Mouse (Mus musculus) spleen, postnatal 0 days (tissue): Measurements from ENCODE around the gene 2200002J24Rik. TPM values are rescaled to one million over a fixed set of nuclear protein-coding genes. Genes with fewer than 3 reads are reported as not detected.

Experiments used
- polyA plus RNA-seq: library from polyadenylated mRNA; unstranded; fragments of >200 nt; fragmentation: Nextera tagmentation; extraction: Ambion mirVana; gene quantifications from 2 replicates; pipeline ENCODE4 v1.2.1, GENCODE M21; 2015

The 2200002J24Rik gene
- polyA plus RNA-seq, result 0.49 and 1.6 TPM in 2 replicates

DNA sequence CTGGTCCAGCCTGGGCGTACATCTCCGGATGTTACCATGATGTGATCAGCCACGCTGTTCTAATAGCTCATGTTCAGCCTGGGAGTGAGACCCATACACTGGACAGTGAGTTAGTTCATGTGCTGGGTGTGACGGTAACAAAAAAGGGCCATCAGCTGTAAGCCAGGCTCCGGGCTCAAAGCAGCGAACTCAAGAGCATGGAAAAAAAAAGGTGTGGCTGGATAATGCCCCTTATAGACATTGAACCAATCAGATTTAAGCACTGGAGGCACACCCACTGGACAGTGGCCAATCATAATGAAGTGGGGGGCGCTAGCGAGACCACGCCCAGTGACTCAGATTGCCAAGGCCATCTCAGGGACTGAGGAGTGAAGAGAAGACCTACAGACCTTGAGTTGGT, at the start of gene 2200002J24Rik:
TSS of gene 2200002J24Rik (plus strand) at position 338 of the 400 bp plus-strand sequence.

GRCm38 (mm10) chr7:30649591-30650540, 48.9 kb upstream of the 2200002J24Rik start, which contains the start of gene Rbm42:
Gene Rbm42 (minus strand): TSS chr7:30650317.

DNA sequence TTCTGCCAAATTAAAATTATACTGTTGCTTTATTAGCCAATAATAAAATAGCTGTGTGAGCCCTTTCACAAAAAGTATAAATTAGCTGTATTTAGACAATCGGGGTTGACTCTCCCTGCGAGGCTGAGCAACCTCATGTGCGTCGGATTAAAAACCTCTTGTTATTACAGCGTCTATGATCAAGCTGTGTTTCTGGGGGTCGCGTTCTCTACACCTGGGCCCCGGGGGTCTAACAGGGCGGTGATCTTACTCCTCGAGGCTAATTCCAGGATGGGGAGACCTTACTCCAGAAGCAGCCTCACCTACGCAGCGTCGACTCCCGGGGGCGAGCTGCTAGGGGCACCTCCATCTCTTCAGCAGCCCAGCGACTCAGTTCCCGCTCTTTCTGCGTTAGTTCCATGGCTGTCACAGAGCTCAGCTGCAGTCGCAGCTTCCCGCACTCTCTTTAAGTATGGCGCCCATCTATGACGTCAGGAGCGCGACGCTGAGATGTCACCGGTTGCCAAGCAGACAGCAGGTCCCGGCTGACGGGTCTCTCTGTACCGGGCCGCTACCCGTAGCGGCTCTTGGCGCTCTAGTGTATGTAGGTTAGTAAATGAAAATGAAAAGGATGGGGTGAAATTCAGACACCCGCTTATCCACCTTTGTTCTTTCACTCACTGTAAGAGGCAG, 34.1 kb upstream of the 2200002J24Rik start, which contains the start of gene Haus5:
TSS of gene Haus5 (minus strand) at position 466 of the 672 bp plus-strand sequence.

DNA sequence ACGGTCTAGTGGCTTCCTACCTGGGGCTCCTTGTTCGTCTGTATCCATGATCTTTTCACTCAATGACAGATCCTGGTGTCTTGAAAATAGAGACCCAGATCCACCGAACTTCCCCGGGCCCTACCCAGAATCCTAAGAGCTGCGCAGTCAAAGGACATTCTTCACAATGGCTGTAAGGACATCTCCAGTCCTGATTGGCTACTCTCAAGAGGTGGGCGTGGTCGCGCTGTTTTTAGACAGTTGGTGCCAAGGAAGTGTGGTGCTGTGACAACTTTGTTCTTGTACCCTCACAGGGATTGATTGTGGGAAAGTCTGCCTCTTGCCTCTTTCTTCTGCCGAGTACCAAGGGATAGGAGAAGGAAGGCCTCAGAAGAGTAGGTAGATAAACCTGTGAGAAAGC, 27.2 kb upstream of the 2200002J24Rik start, which contains the start of gene Pmis2:
TSS of gene Pmis2 (minus strand) at position 126 of the 400 bp plus-strand sequence.

GRCm38 (mm10) chr7:30711942-30712341, 13.2 kb downstream of the 2200002J24Rik start, which contains the start of gene Atp4a:
Gene Atp4a (plus strand): TSS chr7:30712209.

DNA sequence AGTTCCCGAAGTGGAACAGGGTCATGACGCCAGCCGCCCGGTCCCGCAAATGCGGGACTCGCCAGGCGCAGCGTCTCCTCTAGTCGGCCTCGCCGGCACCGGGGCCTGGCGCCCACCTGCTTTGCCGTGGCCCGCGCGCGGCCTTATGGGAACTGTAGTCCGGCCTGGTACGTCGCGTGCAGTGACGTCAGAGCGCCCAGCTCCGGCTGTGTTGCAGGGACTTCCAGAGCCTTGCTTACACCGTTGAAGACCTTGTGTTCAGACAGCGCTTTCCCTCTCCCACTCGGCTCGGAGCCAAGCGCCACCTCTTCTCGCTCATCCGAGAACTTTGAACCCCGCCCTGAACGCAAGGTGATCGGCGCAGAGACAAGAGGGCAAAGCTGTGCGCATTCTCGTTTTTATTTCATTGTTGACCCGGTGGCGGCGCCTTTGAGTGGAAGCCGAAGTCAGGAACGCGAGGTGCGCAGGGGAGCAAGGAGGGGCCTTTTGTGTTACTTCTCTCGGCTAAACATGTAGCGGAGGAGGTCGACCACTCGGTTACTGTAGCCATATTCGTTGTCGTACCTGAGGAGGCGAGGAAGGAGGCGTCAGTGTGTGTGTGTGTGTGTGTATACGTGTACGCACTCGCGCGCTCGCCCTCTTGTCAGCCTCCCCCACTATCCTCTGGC, 30.8 kb downstream of the 2200002J24Rik start, which contains the start of gene Tmem147:
TSS of gene Tmem147 (minus strand) at position 145 of the 668 bp plus-strand sequence.

DNA sequence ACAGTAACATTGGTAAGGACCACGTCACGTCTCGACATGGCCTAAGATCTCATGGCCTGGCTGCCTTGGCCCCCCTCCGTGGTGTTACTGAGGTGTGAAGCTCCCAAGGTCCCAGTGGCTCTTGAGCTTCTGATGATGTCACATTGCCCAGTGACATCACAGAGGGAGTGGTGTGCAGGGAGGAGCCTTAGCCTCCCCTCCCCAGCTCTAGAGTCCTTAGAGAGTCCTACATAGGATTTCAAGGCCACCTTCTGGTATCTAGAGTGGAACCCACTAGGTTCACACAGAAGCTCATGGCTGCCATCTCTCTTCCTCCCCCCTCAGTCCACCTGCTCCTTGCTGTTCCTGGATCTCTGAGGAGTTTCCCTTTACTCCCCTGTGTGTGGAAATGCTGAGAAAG, 44.9 kb downstream of the 2200002J24Rik start, which contains the start of gene Gapdhs:
TSS of gene Gapdhs (minus strand) at position 65 of the 400 bp plus-strand sequence.

Other genes with a start within 250 kb of the 2200002J24Rik start
- gene Kirrel2, start 241.2 kb upstream of the 2200002J24Rik start, polyA plus RNA-seq, result 0.04 and 0.23 TPM in 2 replicates
- 0.21 and 0.32 TPM in 2 replicates for gene Nphs1, start 240.6 kb upstream of the 2200002J24Rik start, polyA plus RNA-seq
- gene Prodh2, start 205.3 kb upstream of the 2200002J24Rik start, polyA plus RNA-seq, result 0.10 TPM in 1 of 2 replicates, not detected in the other
- 3.5 TPM in 2 replicates for gene Arhgap33, start 163.9 kb upstream of the 2200002J24Rik start, polyA plus RNA-seq
- gene Hspb6, start 146.7 kb upstream of the 2200002J24Rik start, polyA plus RNA-seq, result 14.6 and 14.7 TPM in 2 replicates
- gene Proser3, start 146.6 kb upstream of the 2200002J24Rik start, polyA plus RNA-seq, result 2.5 and 3.4 TPM in 2 replicates
- 38.8 and 42.2 TPM in 2 replicates for gene Lin37, start 139.1 kb upstream of the 2200002J24Rik start, polyA plus RNA-seq
- 61.2 and 70.3 TPM in 2 replicates for gene U2af1l4, start 135.6 kb upstream of the 2200002J24Rik start, polyA plus RNA-seq
- 4.4 and 4.9 TPM in 2 replicates for gene Gm49396, start 135.6 kb upstream of the 2200002J24Rik start, polyA plus RNA-seq
- 105 and 115 TPM in 2 replicates for gene Psenen, start 135.3 kb upstream of the 2200002J24Rik start, polyA plus RNA-seq
- 2.4 and 2.9 TPM in 2 replicates for gene Igflr1, start 133.5 kb upstream of the 2200002J24Rik start, polyA plus RNA-seq
- 6.0 and 8.5 TPM in 2 replicates for gene Kmt2b, start 110.2 kb upstream of the 2200002J24Rik start, polyA plus RNA-seq
- gene Zbtb32, start 100.0 kb upstream of the 2200002J24Rik start, polyA plus RNA-seq, result 0.21 and 0.22 TPM in 2 replicates
- gene Upk1a, start 86.1 kb upstream of the 2200002J24Rik start, polyA plus RNA-seq, result 0.15 and 0.19 TPM in 2 replicates
- gene Cox6b1, start 72.8 kb upstream of the 2200002J24Rik start, polyA plus RNA-seq, result 695 and 741 TPM in 2 replicates
- not detected in 2 replicates for gene Etv2, start 63.1 kb upstream of the 2200002J24Rik start, polyA plus RNA-seq
- 69.8 and 70.7 TPM in 2 replicates for gene Rbm42, start 48.6 kb upstream of the 2200002J24Rik start, polyA plus RNA-seq
- 41.0 and 45.0 TPM in 2 replicates for gene Haus5, start 33.9 kb upstream of the 2200002J24Rik start, polyA plus RNA-seq
- not detected in 2 replicates for gene Pmis2, start 27.3 kb upstream of the 2200002J24Rik start, polyA plus RNA-seq
- 1.3 and 1.6 TPM in 2 replicates for gene Atp4a, start 13.3 kb downstream of the 2200002J24Rik start, polyA plus RNA-seq
- 128 and 142 TPM in 2 replicates for gene Tmem147, start 30.6 kb downstream of the 2200002J24Rik start, polyA plus RNA-seq
- gene Gapdhs, start 44.8 kb downstream of the 2200002J24Rik start, polyA plus RNA-seq, result 0.25 and 0.27 TPM in 2 replicates
- 2.2 and 4.9 TPM in 2 replicates for gene Sbsn, start 52.5 kb downstream of the 2200002J24Rik start, polyA plus RNA-seq
- 25.5 and 26.9 TPM in 2 replicates for gene Dmkn, start 64.8 kb downstream of the 2200002J24Rik start, polyA plus RNA-seq
- 1.9 and 2.6 TPM in 2 replicates for gene Krtdap, start 89.0 kb downstream of the 2200002J24Rik start, polyA plus RNA-seq
- gene Ffar2, start 124.8 kb downstream of the 2200002J24Rik start, polyA plus RNA-seq, result 1.7 and 2.7 TPM in 2 replicates
- gene Ffar3, start 157.3 kb downstream of the 2200002J24Rik start, polyA plus RNA-seq, result not detected in 2 replicates
- 0.18 and 0.27 TPM in 2 replicates for gene Ffar1, start 162.6 kb downstream of the 2200002J24Rik start, polyA plus RNA-seq
- gene Cd22, start 181.4 kb downstream of the 2200002J24Rik start, polyA plus RNA-seq, result 3.1 and 3.2 TPM in 2 replicates
- 0.58 and 0.81 TPM in 2 replicates for gene Mag, start 215.9 kb downstream of the 2200002J24Rik start, polyA plus RNA-seq
- not detected in 2 replicates for gene Hamp2, start 225.8 kb downstream of the 2200002J24Rik start, polyA plus RNA-seq
- not detected in 2 replicates for gene Hamp, start 245.1 kb downstream of the 2200002J24Rik start, polyA plus RNA-seq